In the genomic region with DNA sequence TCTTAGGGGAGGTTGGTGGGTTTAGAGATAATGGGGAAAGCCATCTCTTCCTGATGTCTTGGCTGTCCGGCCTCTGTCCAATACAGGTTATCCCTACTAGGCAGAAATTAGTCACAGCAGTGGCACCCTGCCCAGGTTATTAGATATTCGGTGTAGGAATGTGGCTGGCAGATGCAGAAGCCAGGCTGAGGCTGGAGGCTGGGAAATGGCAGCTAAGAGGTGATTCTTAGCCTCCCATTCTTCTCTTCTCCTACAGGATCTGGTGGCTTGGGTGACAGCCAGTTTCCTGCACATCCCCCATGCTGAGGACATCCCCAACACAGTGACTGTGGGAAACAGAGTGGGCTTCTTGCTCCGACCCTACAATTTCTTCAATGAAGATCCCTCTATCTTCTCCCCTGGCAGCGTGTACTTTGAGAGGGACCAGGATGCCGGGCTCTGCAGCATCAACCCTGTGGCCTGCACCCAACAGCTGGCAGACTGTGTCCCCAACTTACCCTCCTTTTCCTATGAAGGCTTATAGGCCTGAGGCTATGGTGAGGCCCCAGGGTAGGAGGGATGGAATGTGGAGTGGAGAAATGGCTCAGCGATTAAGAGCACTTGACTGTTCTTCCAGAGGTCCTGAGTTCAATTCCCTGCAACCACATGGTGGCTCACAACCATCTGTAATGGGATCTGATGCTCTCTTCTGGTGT, we compare ENCODE assay signal across 10 mouse cellular contexts. TPM values are rescaled to one million over a fixed set of nuclear protein-coding genes. Genes with fewer than 3 reads are reported as not detected.
DNase-seq lines count a peak whose midpoint lies in the region; ATAC-seq and TF ChIP-seq lines count a peak whose summit lies in the region.
"Had no signal": no experiment of that assay in that cellular context is flagged by ENCODE, and none has a peak within 500 bp of the region (broad histone marks: within the 10 kb centered on the region; RNA-seq: fewer than 3 reads in every experiment).

No protein-coding gene starts in this region.

- CTCF ChIA-PET in Patski (lab: Charles Lee): no interaction called here

- intact Hi-C loops in gastrocnemius, postnatal 14 days (cut with DNase I; ENCODE audit: low total_unique reads): no loop called here

- WGBS in kidney, embryonic 16.5 days: 87% methylated on average over 6 of the region's 6 CpGs
- WGBS in forebrain, embryonic 15.5 days: 78% methylated on average over 6 of the region's 6 CpGs

- DNase-seq in kidney, adult 18-20 months: peak; percentile 42
- DNase-seq in Patski (ENCODE audit: low read depth, low spot score): peak; percentile 31
- DNase-seq in gastrocnemius, postnatal 14 days: peak; percentile 72
- peak; percentile 40 to 48 for DNase-seq in layer of hippocampus, postnatal 36 days
- no peak for DNase-seq in embryo, embryonic 9.5 days (ENCODE audit: extremely low spot score)

- TF ChIP-seq CTCF in Patski (IDR thresholded peaks at IDR 0.05): no peak

- no peak overlapping the region for H3K4me3 ChIP-seq in kidney, embryonic 16.5 days (ENCODE audit: low read length)
- H3K4me3 ChIP-seq in forebrain, embryonic 15.5 days: no peak overlapping the region

- no peaks in the 10 kb centered on the region for H3K27me3 ChIP-seq in kidney, embryonic 16.5 days (ENCODE audit: insufficient read depth, low read length)
- no peaks in the 10 kb centered on the region for H3K27me3 ChIP-seq in Patski
- no peaks in the 10 kb centered on the region for H3K27me3 ChIP-seq in forebrain, embryonic 15.5 days

- POLR2A ChIA-PET in Patski (lab: Charles Lee): no interaction called here

- no peak overlapping the region for H3K9ac ChIP-seq in kidney, embryonic 16.5 days (replicated peaks; ENCODE audit: low read length)
- no peak overlapping the region for H3K9ac ChIP-seq in forebrain, embryonic 15.5 days (replicated peaks)

- H3K36me3 ChIP-seq in kidney, embryonic 16.5 days (ENCODE audit: insufficient read depth, low read length): peaks cover 8% of the 10 kb centered on the region
- peaks cover 13% of the 10 kb centered on the region for H3K36me3 ChIP-seq in forebrain, embryonic 15.5 days

- ATAC-seq in kidney, embryonic 16.5 days (ENCODE audit: low FRiP score, low TSS enrichment): no peak
- ATAC-seq in Patski: peak; percentile 37
- no peak for ATAC-seq in forebrain, embryonic 15.5 days (replicated peaks)
- ATAC-seq: midbrain, embryonic 16.5 days had no signal

- no peaks in the 10 kb centered on the region for H3K4me1 ChIP-seq in kidney, embryonic 16.5 days (ENCODE audit: insufficient read depth, low read length)
- H3K4me1 ChIP-seq in forebrain, embryonic 15.5 days: no peaks in the 10 kb centered on the region

- H3K9me3 ChIP-seq in kidney, embryonic 16.5 days (ENCODE audit: low read length): no peaks in the 10 kb centered on the region
- H3K9me3 ChIP-seq in forebrain, embryonic 15.5 days: no peaks in the 10 kb centered on the region

- no peak overlapping the region for H3K4me2 ChIP-seq in kidney, embryonic 16.5 days (replicated peaks; ENCODE audit: low read depth, low read length)
- H3K4me2 ChIP-seq in forebrain, embryonic 15.5 days (replicated peaks): no peak overlapping the region

- no peak overlapping the region for H3K27ac ChIP-seq in kidney, embryonic 16.5 days (ENCODE audit: low read length)
- H3K27ac ChIP-seq in forebrain, embryonic 15.5 days (replicated peaks): no peak overlapping the region

- in situ Hi-C loops in Patski (cut with MboI; ENCODE audit: low pct_unique_long_range_greater_than_20kb): no loop called here

RNA-seq across cellular contexts. Expression of a gene that starts 1.3 kb away (rescaled TPM):
- 0.86 and 1.3 TPM in 2 replicates for polyA plus RNA-seq in kidney, embryonic 16.5 days (2015; fragmentation: Nextera tagmentation; extraction: Ambion mirVana)
- 0.04 TPM for polyA plus RNA-seq in Patski (2021)
- 10 to 100 TPM; 20.7 to 21.7 TPM for total RNA-seq in gastrocnemius, postnatal 14 days (2021)
- total RNA-seq in layer of hippocampus, postnatal 36 days (2021): 1 to 10 TPM in 1 of 2 experiments, under 1 TPM in 1; 0.62 to 1.4 TPM
- 0.05 TPM in 1 of 2 replicates, not detected in the other for polyA plus RNA-seq in forebrain, embryonic 15.5 days (2015; fragmentation: Nextera tagmentation; extraction: Ambion mirVana)
- polyA plus RNA-seq: hindbrain, embryonic 11.5 days; limb, embryonic 11.5 days had no signal

RNA-seq across cellular contexts. Expression of a gene that starts 4.2 kb away (rescaled TPM):
- polyA plus RNA-seq in kidney, embryonic 16.5 days (2015; fragmentation: Nextera tagmentation; extraction: Ambion mirVana): 1.7 and 2.0 TPM in 2 replicates
- polyA plus RNA-seq in Patski (2021): 2.3 TPM
- total RNA-seq in gastrocnemius, postnatal 14 days (2021): 1 to 10 TPM; 1.2 to 1.3 TPM
- 1 to 10 TPM; 8.4 to 9.7 TPM for total RNA-seq in layer of hippocampus, postnatal 36 days (2021)
- polyA plus RNA-seq in forebrain, embryonic 15.5 days (2015; fragmentation: Nextera tagmentation; extraction: Ambion mirVana): 2.1 and 2.2 TPM in 2 replicates

RNA-seq across cellular contexts. Expression of a gene that starts 13.1 kb away (rescaled TPM):
- 142 and 148 TPM in 2 replicates for polyA plus RNA-seq in kidney, embryonic 16.5 days (2015; fragmentation: Nextera tagmentation; extraction: Ambion mirVana)
- polyA plus RNA-seq in Patski (2021): 101 TPM
- 10 to 100 TPM; 60.9 to 61.2 TPM for total RNA-seq in gastrocnemius, postnatal 14 days (2021)
- 100 to 1,000 TPM; 121 to 122 TPM for total RNA-seq in layer of hippocampus, postnatal 36 days (2021)
- polyA plus RNA-seq in forebrain, embryonic 15.5 days (2015; fragmentation: Nextera tagmentation; extraction: Ambion mirVana): 129 and 140 TPM in 2 replicates

RNA-seq across cellular contexts. Expression of a gene that starts 27.0 kb away (rescaled TPM):
- polyA plus RNA-seq in kidney, embryonic 16.5 days (2015; fragmentation: Nextera tagmentation; extraction: Ambion mirVana): 176 and 188 TPM in 2 replicates
- polyA plus RNA-seq in Patski (2021): 203 TPM
- 10 to 100 TPM; 70.7 to 72.9 TPM for total RNA-seq in gastrocnemius, postnatal 14 days (2021)
- total RNA-seq in layer of hippocampus, postnatal 36 days (2021): 100 to 1,000 TPM; 217 to 238 TPM
- 186 and 200 TPM in 2 replicates for polyA plus RNA-seq in forebrain, embryonic 15.5 days (2015; fragmentation: Nextera tagmentation; extraction: Ambion mirVana)

RNA-seq across cellular contexts. Expression of a gene that starts 38.3 kb away (rescaled TPM):
- polyA plus RNA-seq in kidney, embryonic 16.5 days (2015; fragmentation: Nextera tagmentation; extraction: Ambion mirVana): 2.8 and 3.6 TPM in 2 replicates
- not detected for polyA plus RNA-seq in Patski (2021)
- total RNA-seq in gastrocnemius, postnatal 14 days (2021): not detected
- total RNA-seq in layer of hippocampus, postnatal 36 days (2021): not detected
- polyA plus RNA-seq in forebrain, embryonic 15.5 days (2015; fragmentation: Nextera tagmentation; extraction: Ambion mirVana): not detected in 2 replicates
- polyA plus RNA-seq: hindbrain, embryonic 11.5 days; limb, embryonic 11.5 days; midbrain, embryonic 16.5 days had no signal
